Mouse (Mus musculus): ENCODE measurements around the gene Slc6a5. TPM values are rescaled to one million over a fixed set of nuclear protein-coding genes. Genes with fewer than 3 reads are reported as not detected.

Gene Slc6a5
- polyA plus RNA-seq, 1 experiment from 2014 or later = not detected

GRCm38 (mm10) chr7:49882694-49883389, 27.1 kb upstream of the Slc6a5 start:
- H3K27me3 ChIP-seq (ENCODE audit: control insufficient read depth, insufficient read depth, low read length) = no peaks in the 10 kb centered on the region
- no peaks in the 10 kb centered on the region for H3K9me3 ChIP-seq (replicated peaks; ENCODE audit: control insufficient read depth, low read length)
- H3K4me2 ChIP-seq (ENCODE audit: low read depth, low read length) = peak overlapping the region; percentile 44
- no peak overlapping the region for H3K9ac ChIP-seq (ENCODE audit: low read length)
- H3K36me3 ChIP-seq (ENCODE audit: control insufficient read depth, insufficient read depth) = no peaks in the 10 kb centered on the region
- H3K4me1 ChIP-seq (ENCODE audit: control insufficient read depth, insufficient read depth, low read length) = peaks cover 4% of the 10 kb centered on the region; the same call in 1 of the 2 replicates
- peak; percentile 18; the same call in 1 of the 2 replicates for ATAC-seq (replicated peaks; ENCODE audit: extremely low read depth, insufficient read depth, low FRiP score)
- no peak overlapping the region for H3K27ac ChIP-seq (ENCODE audit: low read length)
- 13% methylated on average over 16 of the region's 16 CpGs for WGBS
- no peak overlapping the region for H3K4me3 ChIP-seq (ENCODE audit: low read length)

DNA sequence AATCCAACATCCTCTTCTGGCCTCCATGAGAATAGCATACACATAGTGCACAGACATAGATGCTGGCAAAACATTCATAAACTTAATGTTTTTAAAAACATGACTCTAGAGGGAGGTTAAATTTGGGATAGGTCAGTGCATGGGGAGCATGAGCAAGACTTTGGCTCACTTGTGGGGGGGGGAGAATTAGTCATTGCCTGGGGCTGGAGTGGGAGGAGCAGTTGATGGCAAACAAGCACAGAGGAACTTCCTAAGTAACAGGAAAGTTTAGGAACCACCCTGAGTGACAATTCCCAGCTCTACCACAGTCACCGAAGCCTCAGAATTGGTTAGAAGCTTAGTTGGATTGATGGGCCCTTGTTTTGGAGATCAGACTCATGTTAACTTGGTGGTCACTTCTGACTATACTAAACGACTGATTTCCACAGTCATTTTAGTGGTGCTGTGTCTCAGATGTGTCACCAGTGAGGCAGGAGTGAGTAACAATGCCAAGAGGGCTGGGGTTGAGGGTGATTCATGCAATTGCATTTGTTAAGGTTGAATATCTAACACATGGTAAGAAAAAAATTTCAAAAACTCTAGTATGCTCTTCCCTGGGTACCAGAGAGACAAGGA, 22.1 kb upstream of the Slc6a5 start:
- no peaks in the 10 kb centered on the region for H3K36me3 ChIP-seq (ENCODE audit: control insufficient read depth, insufficient read depth)

GRCm38 (mm10) chr7:49894786-49895185, 15.2 kb upstream of the Slc6a5 start:
- Histone ChIP-seq H3K4me2 (ENCODE audit: low read depth, low read length) (no peak overlapping the region), H3K36me3 (ENCODE audit: control insufficient read depth, insufficient read depth) (no peaks in the 10 kb centered on the region), H3K9ac (ENCODE audit: low read length) (no peak overlapping the region), H3K4me3 (ENCODE audit: low read length) (no peak overlapping the region), H3K27ac (ENCODE audit: low read length) (no peak overlapping the region), H3K4me1 (ENCODE audit: control insufficient read depth, insufficient read depth, low read length) (no peaks in the 10 kb centered on the region), H3K9me3 (replicated peaks; ENCODE audit: control insufficient read depth, low read length) (no peaks in the 10 kb centered on the region), H3K27me3 (ENCODE audit: control insufficient read depth, insufficient read depth, low read length) (no peaks in the 10 kb centered on the region)
- ATAC-seq (replicated peaks; ENCODE audit: extremely low read depth, insufficient read depth, low FRiP score) = no peak
- 63% methylated on average over 2 of the region's 2 CpGs for WGBS

More for the DNA sequence above, 22.1 kb upstream of the Slc6a5 start:
- 0 out of 2 replicates have a peak, but pooled peaks cover under 1% of the 10 kb centered on the region for H3K4me1 ChIP-seq (ENCODE audit: control insufficient read depth, insufficient read depth, low read length)
- WGBS = 56% methylated on average over 2 of the region's 2 CpGs
- no peaks in the 10 kb centered on the region for H3K27me3 ChIP-seq (ENCODE audit: control insufficient read depth, insufficient read depth, low read length)
- H3K4me2 ChIP-seq (ENCODE audit: low read depth, low read length) = no peak overlapping the region
- H3K9me3 ChIP-seq (replicated peaks; ENCODE audit: control insufficient read depth, low read length) = no peaks in the 10 kb centered on the region
- ATAC-seq (replicated peaks; ENCODE audit: extremely low read depth, insufficient read depth, low FRiP score) = no peak
- H3K4me3 ChIP-seq (ENCODE audit: low read length) = no peak overlapping the region
- no peak overlapping the region for H3K9ac ChIP-seq (ENCODE audit: low read length)
- H3K27ac ChIP-seq (ENCODE audit: low read length) = no peak overlapping the region

DNA sequence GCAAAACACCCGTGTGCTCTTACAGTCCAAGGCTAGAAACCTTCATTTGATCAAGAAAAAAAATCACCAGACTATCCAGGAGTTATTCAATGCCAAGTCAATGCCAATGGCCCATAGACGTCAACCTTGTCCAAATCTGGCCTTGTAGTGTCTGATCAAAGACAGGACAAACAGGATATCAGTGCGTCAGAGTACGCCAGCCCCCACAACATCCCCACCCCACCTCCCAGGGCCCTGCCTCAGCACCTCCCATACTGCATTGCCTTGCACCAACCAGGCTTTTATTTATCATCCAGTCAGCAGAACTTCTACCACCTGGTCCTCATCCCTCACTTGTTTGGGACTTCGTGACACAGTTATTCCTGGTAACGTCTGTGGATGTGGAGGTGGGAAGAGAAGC, 14.7 kb upstream of the Slc6a5 start:
- Histone ChIP-seq H3K4me3 (ENCODE audit: low read length) (no peak overlapping the region), H3K36me3 (ENCODE audit: control insufficient read depth, insufficient read depth) (no peaks in the 10 kb centered on the region), H3K9me3 (replicated peaks; ENCODE audit: control insufficient read depth, low read length) (no peaks in the 10 kb centered on the region), H3K4me1 (ENCODE audit: control insufficient read depth, insufficient read depth, low read length) (no peaks in the 10 kb centered on the region), H3K9ac (ENCODE audit: low read length) (no peak overlapping the region), H3K27me3 (ENCODE audit: control insufficient read depth, insufficient read depth, low read length) (no peaks in the 10 kb centered on the region), H3K27ac (ENCODE audit: low read length) (no peak overlapping the region), H3K4me2 (ENCODE audit: low read depth, low read length) (no peak overlapping the region)
- WGBS = 72% methylated on average over 6 of the region's 6 CpGs
- ATAC-seq (replicated peaks; ENCODE audit: extremely low read depth, insufficient read depth, low FRiP score) = no peak

GRCm38 (mm10) chr7:49902003-49902552, 7.9 kb upstream of the Slc6a5 start:
- no peak overlapping the region for H3K4me3 ChIP-seq (ENCODE audit: low read length)
- no peak for ATAC-seq (replicated peaks; ENCODE audit: extremely low read depth, insufficient read depth, low FRiP score)
- no peak overlapping the region for H3K4me2 ChIP-seq (ENCODE audit: low read depth, low read length)
- H3K9ac ChIP-seq (ENCODE audit: low read length) = no peak overlapping the region
- no peaks in the 10 kb centered on the region for H3K4me1 ChIP-seq (ENCODE audit: control insufficient read depth, insufficient read depth, low read length)
- no peak overlapping the region for H3K27ac ChIP-seq (ENCODE audit: low read length)
- peaks cover 31% of the 10 kb centered on the region for H3K27me3 ChIP-seq (ENCODE audit: control insufficient read depth, insufficient read depth, low read length)
- no peaks in the 10 kb centered on the region for H3K36me3 ChIP-seq (ENCODE audit: control insufficient read depth, insufficient read depth)
- 45% methylated on average over 9 of the region's 9 CpGs for WGBS
- H3K9me3 ChIP-seq (replicated peaks; ENCODE audit: control insufficient read depth, low read length) = no peaks in the 10 kb centered on the region

DNA sequence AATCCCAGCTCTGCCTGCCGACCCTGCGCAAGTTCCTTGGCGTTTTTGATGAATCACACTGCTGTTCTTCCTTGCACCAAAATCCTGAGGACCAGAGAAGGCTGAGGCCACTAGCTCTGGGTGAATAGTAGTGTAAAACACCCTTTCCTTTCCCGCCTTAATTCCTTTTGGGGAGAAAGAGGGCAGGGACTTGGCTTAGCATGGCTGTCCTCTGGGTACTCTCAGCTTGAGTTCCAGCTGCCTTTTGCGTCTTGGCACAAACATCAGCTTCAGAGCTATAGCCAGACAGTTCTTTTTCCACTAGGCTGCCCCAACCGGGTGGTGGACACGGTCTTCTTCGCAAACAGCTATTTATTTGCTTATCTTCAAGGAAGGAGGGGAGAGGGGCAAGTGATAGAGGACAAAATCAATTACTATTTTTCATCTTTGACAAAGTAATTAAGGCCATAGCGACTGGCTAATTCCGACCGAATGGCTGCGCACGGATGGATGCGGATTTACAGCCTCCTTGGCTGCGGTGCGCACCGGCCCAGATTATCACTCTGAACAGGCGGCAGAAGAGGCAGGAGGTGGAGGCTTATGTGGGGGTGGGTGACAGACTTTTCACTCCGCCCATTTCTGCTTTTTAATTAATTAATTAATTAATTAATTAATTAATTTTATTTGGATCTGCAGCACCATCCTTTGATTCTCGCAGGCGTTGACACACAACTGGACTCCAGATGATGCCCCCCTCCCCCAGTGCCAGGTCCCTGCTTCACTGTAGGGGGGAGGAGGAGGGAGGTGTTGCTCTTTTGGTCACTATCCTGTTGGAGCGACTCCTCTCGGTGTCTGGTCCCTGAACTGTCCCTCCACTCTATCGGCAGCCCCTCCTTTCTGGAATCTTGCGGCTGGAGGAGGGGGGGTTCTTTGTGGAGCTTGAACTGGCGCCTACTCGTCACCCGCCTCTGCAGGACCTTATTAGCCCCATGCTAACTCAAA, 2.5 kb upstream of the Slc6a5 start:
- H3K27ac ChIP-seq (ENCODE audit: low read length) = no peak overlapping the region
- peaks cover 82% of the 10 kb centered on the region for H3K27me3 ChIP-seq (ENCODE audit: control insufficient read depth, insufficient read depth, low read length)
- no peak for ATAC-seq (replicated peaks; ENCODE audit: extremely low read depth, insufficient read depth, low FRiP score)
- H3K9ac ChIP-seq (ENCODE audit: low read length) = no peak overlapping the region
- WGBS = 4% methylated on average over 28 of the region's 28 CpGs
- no peak overlapping the region for H3K4me2 ChIP-seq (ENCODE audit: low read depth, low read length)
- H3K9me3 ChIP-seq (replicated peaks; ENCODE audit: control insufficient read depth, low read length) = no peaks in the 10 kb centered on the region
- no peaks in the 10 kb centered on the region for H3K4me1 ChIP-seq (ENCODE audit: control insufficient read depth, insufficient read depth, low read length)
- no peaks in the 10 kb centered on the region for H3K36me3 ChIP-seq (ENCODE audit: control insufficient read depth, insufficient read depth)
- H3K4me3 ChIP-seq (ENCODE audit: low read length) = no peak overlapping the region

GRCm38 (mm10) chr7:49908181-49908855, 1.6 kb upstream of the Slc6a5 start:
- no peak for ATAC-seq (replicated peaks; ENCODE audit: extremely low read depth, insufficient read depth, low FRiP score)
- Histone ChIP-seq H3K4me3 (ENCODE audit: low read length) (no peak overlapping the region), H3K9ac (ENCODE audit: low read length) (no peak overlapping the region), H3K4me1 (ENCODE audit: control insufficient read depth, insufficient read depth, low read length) (no peaks in the 10 kb centered on the region), H3K9me3 (replicated peaks; ENCODE audit: control insufficient read depth, low read length) (no peaks in the 10 kb centered on the region), H3K4me2 (ENCODE audit: low read depth, low read length) (no peak overlapping the region), H3K27me3 (ENCODE audit: control insufficient read depth, insufficient read depth, low read length) (peaks cover 91% of the 10 kb centered on the region), H3K27ac (ENCODE audit: low read length) (no peak overlapping the region), H3K36me3 (ENCODE audit: control insufficient read depth, insufficient read depth) (no peaks in the 10 kb centered on the region)
- 2% methylated on average over 24 of the region's 24 CpGs for WGBS

DNA sequence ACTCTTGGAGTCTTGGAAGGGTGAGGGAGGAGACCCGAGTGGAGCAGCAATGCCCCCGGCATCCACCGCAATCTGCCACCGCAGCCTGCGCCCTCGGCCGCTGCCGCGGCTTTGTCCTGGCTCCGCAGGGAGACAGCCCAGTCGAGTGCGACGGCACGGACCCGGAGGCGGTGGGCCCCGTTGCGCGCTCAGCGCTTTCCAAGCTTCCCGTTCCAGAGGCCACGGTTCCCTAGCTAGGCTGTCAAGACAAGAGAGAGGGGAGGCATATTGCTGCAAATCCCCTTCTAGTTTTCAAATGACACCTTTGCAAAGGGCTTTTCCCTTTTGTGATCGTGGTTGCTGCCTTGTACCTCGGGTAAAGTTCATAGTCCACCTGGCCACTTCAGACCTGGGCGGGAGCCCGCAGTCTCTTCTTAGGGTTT, 945 bp upstream of the Slc6a5 start:
- Histone ChIP-seq H3K9me3 (replicated peaks; ENCODE audit: control insufficient read depth, low read length) (no peaks in the 10 kb centered on the region), H3K9ac (ENCODE audit: low read length) (no peak overlapping the region), H3K27me3 (ENCODE audit: control insufficient read depth, insufficient read depth, low read length) (peaks cover 95% of the 10 kb centered on the region), H3K36me3 (ENCODE audit: control insufficient read depth, insufficient read depth) (no peaks in the 10 kb centered on the region), H3K4me1 (ENCODE audit: control insufficient read depth, insufficient read depth, low read length) (no peaks in the 10 kb centered on the region), H3K4me2 (ENCODE audit: low read depth, low read length) (no peak overlapping the region), H3K27ac (ENCODE audit: low read length) (no peak overlapping the region), H3K4me3 (ENCODE audit: low read length) (no peak overlapping the region)
- 3% methylated on average over 26 of the region's 26 CpGs for WGBS
- no peak for ATAC-seq (replicated peaks; ENCODE audit: extremely low read depth, insufficient read depth, low FRiP score)

All from heart, embryonic 16.5 days (tissue).